Comparison of ENCODE assay signal across 8 mouse cellular contexts in the genomic region with DNA sequence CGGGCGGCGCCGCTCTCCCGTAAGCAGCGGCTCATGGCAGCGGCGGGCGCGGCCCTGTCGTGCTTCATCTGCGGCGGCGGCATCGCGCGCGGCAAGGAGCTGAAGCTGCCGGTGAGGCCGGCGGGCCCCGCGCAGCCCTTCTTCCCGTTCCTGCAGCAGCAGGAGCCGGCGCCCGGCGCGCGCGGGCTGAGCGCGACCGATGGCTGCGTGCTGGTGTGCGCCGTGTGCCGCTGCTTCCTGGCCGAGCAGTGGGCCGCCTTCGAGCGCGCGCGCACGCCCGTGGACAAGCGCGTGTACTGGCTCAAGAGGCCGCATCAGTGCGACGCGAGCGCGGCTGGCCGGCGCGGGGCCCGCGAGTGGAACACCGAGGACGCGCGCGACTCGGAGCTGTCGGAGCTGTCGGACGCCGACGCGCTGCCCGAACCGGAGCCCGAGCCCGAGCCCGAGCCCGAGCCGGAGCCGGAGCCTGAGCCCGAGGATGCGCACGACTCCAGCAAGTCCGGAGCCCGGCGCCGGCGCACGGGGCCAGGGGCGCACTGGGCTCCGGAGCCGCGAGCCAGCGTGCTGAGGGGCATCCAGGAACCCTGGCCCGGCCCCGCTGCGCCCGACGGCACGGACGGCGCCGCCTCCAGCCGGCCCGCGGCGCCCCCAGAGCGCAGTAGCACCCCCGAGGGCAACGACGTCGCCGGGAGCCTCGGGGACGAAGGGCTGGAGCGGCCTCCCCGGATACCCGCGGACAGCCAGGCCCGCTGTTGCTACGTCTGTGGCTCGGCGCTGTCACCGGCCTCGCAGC. TPM values are rescaled to one million over a fixed set of nuclear protein-coding genes. Genes with fewer than 3 reads are reported as not detected.
A peak's percentile ranks its signal among the peaks of the same experiment; 100 is the strongest.
DNase-seq lines count a peak whose midpoint lies in the region; ATAC-seq and TF ChIP-seq lines count a peak whose summit lies in the region.

No protein-coding gene starts in this region.

- peaks cover 50% of the 10 kb centered on the region for H3K27me3 ChIP-seq in forebrain, embryonic 12.5 days
- H3K27me3 ChIP-seq in intestine, postnatal 0 days (replicated peaks; ENCODE audit: control insufficient read depth, insufficient read depth, low read length): peaks cover 26% of the 10 kb centered on the region
- peaks cover 65% of the 10 kb centered on the region for H3K27me3 ChIP-seq in midbrain, embryonic 10.5 days (ENCODE audit: low read depth, poor library complexity, severe bottlenecking)
- H3K27me3 ChIP-seq in stomach, postnatal 0 days (ENCODE audit: control insufficient read depth, insufficient read depth, low read length): no peaks in the 10 kb centered on the region

- H3K27ac ChIP-seq in layer of hippocampus, adult 2 months: peak overlapping the region; percentile 73; the same call in 1 of the 2 replicates
- peak overlapping the region; percentile 77; the same call in 1 of the 2 replicates for H3K27ac ChIP-seq in forebrain, embryonic 12.5 days
- no peak overlapping the region for H3K27ac ChIP-seq in intestine, postnatal 0 days (ENCODE audit: low read depth, low read length)
- H3K27ac ChIP-seq in midbrain, embryonic 10.5 days (replicated peaks): peak overlapping the region; percentile 88
- peak overlapping the region; percentile 73 for H3K27ac ChIP-seq in stomach, postnatal 0 days (replicated peaks)

- DNase-seq in layer of hippocampus, adult 2 months (ENCODE audit: low spot score in 2 of 2): peak in 1 of 2 experiments; percentile 40
- no peak for DNase-seq in layer of hippocampus, adult 9-11 months
- peak; percentile 68 for DNase-seq in adrenal gland, postnatal 14 days
- peak; percentile 62 for DNase-seq in midbrain, embryonic 10.5 days (ENCODE audit: low spot score)
- DNase-seq in stomach, postnatal 0 days (ENCODE audit: low spot score): peak; percentile 31
- no peak for DNase-seq in layer of hippocampus, postnatal 25 days (ENCODE audit: extremely low spot score in 1 of 2, low spot score in 1 of 2)

- H3K36me3 ChIP-seq in forebrain, embryonic 12.5 days (replicated peaks): no peaks in the 10 kb centered on the region
- no peaks in the 10 kb centered on the region for H3K36me3 ChIP-seq in intestine, postnatal 0 days (ENCODE audit: control insufficient read depth, insufficient read depth)
- H3K36me3 ChIP-seq in midbrain, embryonic 10.5 days: no peaks in the 10 kb centered on the region; the same call in 1 of the 2 replicates
- no peaks in the 10 kb centered on the region for H3K36me3 ChIP-seq in stomach, postnatal 0 days (ENCODE audit: control insufficient read depth, insufficient read depth, low read length)

- ATAC-seq in forebrain, embryonic 12.5 days (ENCODE audit: low FRiP score): peak; percentile 21; the same call in 1 of the 2 replicates
- ATAC-seq in intestine, postnatal 0 days: peak; percentile 14; the same call in 1 of the 2 replicates
- ATAC-seq in stomach, postnatal 0 days (ENCODE audit: low FRiP score, low TSS enrichment): peak; percentile 19

- TF ChIP-seq EP300 in stomach, postnatal 0 days (optimal IDR thresholded peaks at IDR 0.05): no peak

- peaks cover 92% of the 10 kb centered on the region for H3K4me1 ChIP-seq in forebrain, embryonic 12.5 days
- H3K4me1 ChIP-seq in intestine, postnatal 0 days (replicated peaks; ENCODE audit: control insufficient read depth, insufficient read depth, low read length): 0 out of 2 replicates have a peak, but pooled peaks cover 3% of the 10 kb centered on the region
- H3K4me1 ChIP-seq in midbrain, embryonic 10.5 days: peaks cover 96% of the 10 kb centered on the region
- peaks cover 9% of the 10 kb centered on the region for H3K4me1 ChIP-seq in stomach, postnatal 0 days (replicated peaks; ENCODE audit: control insufficient read depth, insufficient read depth)

- H3K4me2 ChIP-seq in forebrain, embryonic 12.5 days: peak overlapping the region; percentile 96
- H3K4me2 ChIP-seq in intestine, postnatal 0 days (replicated peaks; ENCODE audit: low read depth): peak overlapping the region; percentile 95
- peak overlapping the region; percentile 96 for H3K4me2 ChIP-seq in stomach, postnatal 0 days (replicated peaks; ENCODE audit: low read depth)

- peak overlapping the region; percentile 56 for H3K4me3 ChIP-seq in layer of hippocampus, adult 2 months
- peak overlapping the region; percentile 67 for H3K4me3 ChIP-seq in forebrain, embryonic 12.5 days (replicated peaks)
- peak overlapping the region; percentile 58 for H3K4me3 ChIP-seq in intestine, postnatal 0 days (ENCODE audit: low read depth, low read length)
- H3K4me3 ChIP-seq in midbrain, embryonic 10.5 days: peak overlapping the region; percentile 75
- H3K4me3 ChIP-seq in stomach, postnatal 0 days (ENCODE audit: low read depth, low read length): peak overlapping the region; percentile 59

- peak overlapping the region; percentile 71 for H3K9ac ChIP-seq in forebrain, embryonic 12.5 days
- peak overlapping the region; percentile 54 for H3K9ac ChIP-seq in intestine, postnatal 0 days (ENCODE audit: low read depth, low read length)
- peak overlapping the region; percentile 68 for H3K9ac ChIP-seq in stomach, postnatal 0 days (ENCODE audit: low read length)

- under 1% methylated on average over 104 of the region's 125 CpGs for WGBS in forebrain, embryonic 12.5 days
- 1% methylated on average over 95 of the region's 125 CpGs for WGBS in intestine, postnatal 0 days
- WGBS in midbrain, embryonic 10.5 days: under 1% methylated on average over 125 of the region's 125 CpGs
- under 1% methylated on average over 77 of the region's 125 CpGs for WGBS in stomach, postnatal 0 days

- no peaks in the 10 kb centered on the region for H3K9me3 ChIP-seq in forebrain, embryonic 12.5 days
- no peaks in the 10 kb centered on the region for H3K9me3 ChIP-seq in intestine, postnatal 0 days (ENCODE audit: control insufficient read depth)
- no peaks in the 10 kb centered on the region for H3K9me3 ChIP-seq in midbrain, embryonic 10.5 days (replicated peaks)
- no peaks in the 10 kb centered on the region for H3K9me3 ChIP-seq in stomach, postnatal 0 days (ENCODE audit: control insufficient read depth, low read length)

- no peak for TF ChIP-seq CTCF in layer of hippocampus, adult 2 months (conservative IDR thresholded peaks at IDR 0.05)
- no peak for TF ChIP-seq CTCF in intestine, postnatal 0 days (IDR thresholded peaks at IDR 0.05; ENCODE audit: low read depth)
- TF ChIP-seq CTCF in stomach, postnatal 0 days (IDR thresholded peaks at IDR 0.05; ENCODE audit: low read depth): no peak

RNA-seq across cellular contexts. Expression of a gene that starts 0.7 kb away (rescaled TPM):
- 100 to 1,000 TPM; 146 to 158 TPM for total RNA-seq in layer of hippocampus, adult 2 months (2021)
- total RNA-seq in adrenal gland, postnatal 14 days (2021): 29.9 and 33.9 TPM in 2 replicates
- 20.4 and 27.0 TPM in 2 replicates for polyA plus RNA-seq in forebrain, embryonic 12.5 days (2016; fragmentation: Nextera tagmentation; extraction: Ambion mirVana)
- polyA plus RNA-seq in intestine, postnatal 0 days (2015; fragmentation: Nextera tagmentation; extraction: Ambion mirVana): 6.4 and 7.8 TPM in 2 replicates
- 12.7 and 15.6 TPM in 2 replicates for polyA plus RNA-seq in midbrain, embryonic 10.5 days (2016; fragmentation: Nextera tagmentation; extraction: Ambion mirVana)
- polyA plus RNA-seq in stomach, postnatal 0 days (2015; fragmentation: Nextera tagmentation; extraction: Ambion mirVana): 6.4 and 7.0 TPM in 2 replicates
- 100 to 1,000 TPM; 121 to 145 TPM for total RNA-seq in layer of hippocampus, postnatal 25 days (2021)

RNA-seq across cellular contexts. Expression of a gene that starts 51.7 kb away (rescaled TPM):
- under 1 TPM; 0.31 to 0.91 TPM for total RNA-seq in layer of hippocampus, adult 2 months (2021)
- total RNA-seq in adrenal gland, postnatal 14 days (2021): 1.0 and 1.1 TPM in 2 replicates
- 2.5 and 3.2 TPM in 2 replicates for polyA plus RNA-seq in forebrain, embryonic 12.5 days (2016; fragmentation: Nextera tagmentation; extraction: Ambion mirVana)
- polyA plus RNA-seq in intestine, postnatal 0 days (2015; fragmentation: Nextera tagmentation; extraction: Ambion mirVana): 0.29 TPM in 1 of 2 replicates, not detected in the other
- 2.6 and 3.3 TPM in 2 replicates for polyA plus RNA-seq in midbrain, embryonic 10.5 days (2016; fragmentation: Nextera tagmentation; extraction: Ambion mirVana)
- 0.18 and 0.33 TPM in 2 replicates for polyA plus RNA-seq in stomach, postnatal 0 days (2015; fragmentation: Nextera tagmentation; extraction: Ambion mirVana)
- under 1 TPM; 0.61 to 0.71 TPM for total RNA-seq in layer of hippocampus, postnatal 25 days (2021)

Comparison
In these comparisons a context has a peak if more than half of its experiments do, and no peak if none do; other contexts are left out.
1. DNase-seq: peak in adrenal gland, postnatal 14 days (single experiment), midbrain, embryonic 10.5 days (single experiment) and stomach, postnatal 0 days (single experiment); none in layer of hippocampus, adult 9-11 months (single experiment) and layer of hippocampus, postnatal 25 days (0 of 2).
2. Peak in every context shown above with its lines, with median percentiles within 50 percentile points of each other: H3K4me3 ChIP-seq, ATAC-seq, H3K4me2 ChIP-seq and H3K9ac ChIP-seq.